Mouse (Mus musculus) pancreas, adult 10 weeks (tissue): ENCODE data around the gene C7. TPM values are rescaled to one million over a fixed set of nuclear protein-coding genes. Genes with fewer than 3 reads are reported as not detected.

Experiments used
- polyA plus RNA-seq: library from polyadenylated mRNA; stranded (reverse); fragments of 350-450 nt; fragmentation: Illumina TruSeq; extraction: RNeasy Lipid Tissue Mini Kit (QIAGEN cat#74804); gene quantifications from one replicate; pipeline ENCODE4 v1.2.3, GENCODE M21; 2015; ENCODE audit warnings: low read depth, low replicate concordance; ENCODE audit not compliant: insufficient read depth

The C7 gene
- 2.4 TPM for polyA plus RNA-seq

GRCm38 (mm10) chr15:5063635-5064034 is at the start of gene C7:
Gene C7, minus strand, starts transcription at chr15:5063740.

GRCm38 (mm10) chr15:5107686-5108654 is 44.4 kb upstream of the C7 start, which contains the start of gene Card6:
Gene Card6, minus strand, starts transcription at chr15:5108539.

Other genes with a start within 250 kb of the C7 start
- not detected for gene Mroh2b, start 165.0 kb downstream of the C7 start, polyA plus RNA-seq
- 1.0 TPM for gene Card6, start 44.8 kb upstream of the C7 start, polyA plus RNA-seq
- gene Rpl37, start 52.9 kb upstream of the C7 start, polyA plus RNA-seq = 440 TPM
- 4.7 TPM for gene Prkaa1, start 80.1 kb upstream of the C7 start, polyA plus RNA-seq
- 5.3 TPM for gene Ttc33, start 121.8 kb upstream of the C7 start, polyA plus RNA-seq
- 1.9 TPM for gene Ptger4, start 180.4 kb upstream of the C7 start, polyA plus RNA-seq